Mouse (Mus musculus) bone marrow, adult 2 months (tissue): ENCODE results near the gene Prkacb.

Source experiments
- CTCF ChIP-seq: fragments of 200-500 bp; IDR thresholded peaks from 2 replicates; pipeline ENCODE4 v1.5.1; 2011; ENCODE audit warnings: low read length, control low read depth; ENCODE audit not compliant: control insufficient read depth, insufficient read depth
- POLR2A ChIP-seq: fragments of 200-500 bp; IDR thresholded peaks from 2 replicates; pipeline ENCODE4 v1.6.1; 2011; ENCODE audit warnings: low read depth, mild to moderate bottlenecking, control low read depth, low read length, borderline replicate concordance; ENCODE audit not compliant: control insufficient read depth

DNA sequence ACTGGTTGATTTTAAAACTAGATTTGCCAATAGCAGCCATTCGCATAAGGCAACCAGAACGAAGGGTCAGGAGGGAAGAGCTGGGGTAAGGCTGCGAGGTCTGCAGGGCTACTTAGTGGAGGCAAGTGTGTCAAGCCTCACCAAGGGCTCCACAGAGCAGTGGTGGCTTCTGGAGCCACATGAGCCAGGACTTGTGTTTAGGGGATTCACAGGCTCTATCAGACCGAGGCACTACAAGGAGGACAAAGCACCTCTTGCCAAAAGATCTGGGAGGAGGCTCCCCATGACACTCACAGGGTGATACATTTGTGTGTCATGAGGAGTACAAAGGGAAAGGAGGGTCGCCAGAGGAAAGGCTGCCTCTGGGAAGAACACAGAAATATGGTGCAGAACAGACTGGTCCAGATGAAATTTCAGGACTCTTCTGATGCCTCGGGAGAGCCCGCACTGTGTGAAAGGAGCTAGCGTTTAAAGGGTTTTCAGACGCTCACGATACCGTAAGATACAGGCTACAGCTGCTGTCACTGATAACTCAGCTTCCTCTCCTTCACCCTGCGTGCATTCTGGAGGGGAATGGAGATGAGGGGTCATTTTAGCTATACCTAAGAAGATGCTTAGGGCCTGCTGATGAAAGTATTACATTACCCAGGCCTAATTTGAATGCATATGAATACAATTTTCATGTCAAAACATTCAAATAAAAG lies 19.1 kb downstream of the Prkacb start:
- TF ChIP-seq CTCF = no peak
- TF ChIP-seq POLR2A = no peak
